Mouse (Mus musculus): ENCODE results near the gene Olfr106-ps.

Gene Olfr106-ps

DNA sequence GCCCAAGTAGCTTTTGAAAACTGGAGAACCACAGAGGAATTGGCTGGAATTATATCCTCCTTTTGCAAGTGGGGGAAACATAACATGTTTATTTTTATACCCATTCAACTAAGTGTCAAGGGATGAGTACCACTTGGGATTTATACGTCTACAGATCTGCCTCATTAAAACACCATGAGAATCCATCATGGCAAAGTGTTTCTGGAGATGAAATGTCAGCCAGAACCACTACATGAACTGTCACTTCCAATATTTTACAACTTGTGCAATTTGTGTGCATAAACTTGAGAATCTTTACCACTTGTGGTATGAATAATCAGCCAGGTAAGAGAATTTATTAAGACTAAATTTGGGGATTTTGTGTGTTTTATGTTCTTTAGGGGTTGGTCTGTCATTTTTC, at the start of gene Olfr106-ps:
Olfr106-ps (plus strand) TSS at position 301 of the 400 bp plus-strand sequence.
- DNase-seq (ENCODE audit: low spot score in 2 of 2) = no peak

- no peak for DNase-seq (ENCODE audit: low spot score in 2 of 2)
Observed at GRCm38 (mm10) chr17:37359282-37359681, 30.9 kb upstream of the Olfr106-ps start, which contains the start of gene Olfr104-ps. Gene Olfr104-ps (plus strand): TSS chr17:37359582.

- DNase-seq (ENCODE audit: low spot score in 2 of 2) = no peak
Observed at GRCm38 (mm10) chr17:37378733-37379132, 11.5 kb upstream of the Olfr106-ps start, which contains the start of gene Olfr105-ps. Gene Olfr105-ps (plus strand): TSS chr17:37379033.

GRCm38 (mm10) chr17:37398926-37399325, 8.7 kb downstream of the Olfr106-ps start, which contains the start of gene Olfr107:
Gene Olfr107 (plus strand): TSS chr17:37399226.
- DNase-seq (ENCODE audit: low spot score in 2 of 2) = no peak

GRCm38 (mm10) chr17:37413380-37413779, 23.2 kb downstream of the Olfr106-ps start:
- no peak for DNase-seq (ENCODE audit: low spot score in 2 of 2)

- no peak for DNase-seq (ENCODE audit: low spot score in 2 of 2)
Observed at GRCm38 (mm10) chr17:37445180-37445579, 55.0 kb downstream of the Olfr106-ps start, which contains the start of gene Olfr108. Gene Olfr108 (plus strand): TSS chr17:37445480.

Data from urinary bladder, postnatal 4 days (tissue).